Comparison of ENCODE assay signal across 10 mouse cellular contexts in the genomic region with DNA sequence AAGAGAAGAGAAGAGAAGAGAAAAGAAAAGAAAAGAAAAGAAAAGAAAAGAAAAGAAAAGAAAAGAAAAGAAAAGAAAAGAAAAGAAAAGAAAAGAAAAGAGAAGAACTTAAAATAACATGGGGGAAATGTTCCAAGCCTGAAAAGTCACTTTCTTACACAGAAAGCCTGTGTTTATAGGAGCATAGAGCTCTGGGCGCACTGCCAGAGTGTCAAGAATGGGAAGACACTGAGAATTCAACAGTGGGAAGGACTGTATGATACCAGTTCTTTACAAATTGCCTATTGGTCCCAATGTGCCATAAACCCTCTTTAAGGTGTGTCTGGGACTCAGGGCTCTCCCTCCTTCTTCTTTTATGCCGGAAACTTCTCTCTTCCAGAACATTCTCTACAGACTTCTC.
DNase-seq lines count a peak whose midpoint lies in the region.
"Had no signal": no experiment of that assay in that cellular context is flagged by ENCODE, and none has a peak within 500 bp of the region (broad histone marks: within the 10 kb centered on the region; RNA-seq: fewer than 3 reads in every experiment).

No protein-coding gene starts in this region.

- DNase-seq in adrenal gland, postnatal 25 days = peak; percentile 18
- DNase-seq in adrenal gland, postnatal 10 days = no peak
- DNase-seq in kidney, postnatal 14 days = peak; percentile 37
- no peak for DNase-seq in kidney, adult 8-10 months
- peak; percentile 40 for DNase-seq in right cerebral cortex, postnatal 4 days
- DNase-seq in right cerebral cortex, adult 18-20 months = no peak
- no peak for DNase-seq in retina, embryonic 14.5 days (ENCODE audit: low spot score)
- no peak for DNase-seq in layer of hippocampus, adult 9-11 months
- DNase-seq: cerebellum, adult 9-11 months; liver had no signal

Comparison
In these comparisons a context has a peak if more than half of its experiments do, and no peak if none do; other contexts are left out.
1. DNase-seq: peak in adrenal gland, postnatal 25 days (single experiment), kidney, postnatal 14 days (single experiment) and right cerebral cortex, postnatal 4 days (single experiment); none in adrenal gland, postnatal 10 days (single experiment), kidney, adult 8-10 months (0 of 2), right cerebral cortex, adult 18-20 months (single experiment), retina, embryonic 14.5 days (single experiment) and layer of hippocampus, adult 9-11 months (single experiment).